Mouse (Mus musculus): ENCODE measurements around the gene Pacs1. TPM values are rescaled to one million over a fixed set of nuclear protein-coding genes. Genes with fewer than 3 reads are reported as not detected.

Pacs1 gene
- total and polyA plus RNA-seq, 2 experiments: 1.1 to 3.0 TPM

DNA sequence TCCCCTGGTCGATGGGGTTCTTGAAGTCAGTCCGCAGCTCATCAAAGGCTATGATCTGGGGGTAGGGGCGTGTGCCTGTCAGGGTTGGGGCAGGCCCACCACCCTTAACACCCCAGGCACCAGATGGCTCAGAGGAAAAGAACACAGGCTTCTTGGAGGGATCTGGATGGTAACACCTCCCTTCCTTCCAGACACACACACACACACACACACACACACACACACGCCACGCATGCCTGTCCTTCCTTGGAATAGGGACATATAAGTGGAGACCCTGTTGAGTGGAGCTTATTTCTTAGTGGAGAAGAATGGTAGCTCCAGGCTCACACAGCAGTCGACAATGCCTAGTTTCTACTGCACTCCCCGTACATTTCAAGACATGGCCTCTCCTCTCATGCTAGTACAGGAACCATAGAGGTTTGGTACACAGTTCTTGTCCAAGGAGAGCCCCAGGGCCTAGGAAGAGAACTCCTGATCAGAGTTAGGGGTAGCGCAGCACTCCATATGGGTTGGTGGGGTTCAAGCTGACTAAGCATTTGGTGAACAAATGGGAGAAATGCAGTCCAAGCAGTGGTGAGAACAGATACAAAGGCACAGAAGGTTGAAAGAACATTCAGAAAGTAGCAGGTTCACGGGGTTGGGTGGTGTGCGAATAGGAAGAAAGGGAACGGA, 178.0 kb downstream of the Pacs1 start:
- TF ChIP-seq CTCF (IDR thresholded peaks at IDR 0.05; ENCODE audit: low read depth, low read length): no peak
- TF ChIP-seq POLR2A (IDR thresholded peaks at IDR 0.05; ENCODE audit: extremely low read depth, insufficient read depth, low read length): no peak
- DNase-seq (ENCODE audit: extremely low read depth, low read depth, low spot score): no peak
- Histone ChIP-seq H3K9ac (ENCODE audit: low read depth, low read length) (no peak overlapping the region), H3K27me3 (ENCODE audit: control insufficient read depth, insufficient read depth, low read length) (no peaks in the 10 kb centered on the region), H3K79me2 (ENCODE audit: control insufficient read depth, insufficient read depth, low read length) (no peaks in the 10 kb centered on the region), H3K4me3 (ENCODE audit: insufficient read depth, low read depth, low read length) (no peak overlapping the region), H3K27ac (replicated peaks; ENCODE audit: insufficient read depth, low read depth, low read length) (no peak overlapping the region), H3K36me3 (ENCODE audit: control insufficient read depth, insufficient read depth, low read length) (no peaks in the 10 kb centered on the region), H3K4me1 (ENCODE audit: control insufficient read depth, insufficient read depth, low read length) (peaks cover 1% of the 10 kb centered on the region; the same call in 1 of the 2 replicates)
- 43% methylated on average over 11 of the region's 11 CpGs for WGBS

DNA sequence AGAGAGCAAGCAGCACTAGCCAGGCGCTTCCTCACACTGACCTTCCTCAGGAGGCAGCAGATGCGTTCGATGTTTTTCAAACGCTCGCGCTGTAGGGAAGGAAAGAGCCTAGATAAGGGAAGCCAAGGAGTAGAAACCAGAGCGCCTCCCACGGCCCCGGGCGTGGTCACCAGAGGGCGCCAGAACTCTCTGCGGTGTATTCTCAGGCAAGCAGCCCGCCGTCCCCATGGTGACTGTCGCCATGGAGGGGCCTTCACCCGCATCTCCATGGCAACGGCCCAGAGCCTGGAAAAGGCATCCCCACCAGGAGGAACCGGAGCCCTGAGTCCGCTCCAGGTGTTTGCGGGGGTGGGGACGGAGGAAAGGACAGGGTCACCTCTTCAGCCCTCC, 178.7 kb downstream of the Pacs1 start:
- TF ChIP-seq POLR2A (IDR thresholded peaks at IDR 0.05; ENCODE audit: extremely low read depth, insufficient read depth, low read length): no peak
- peak; percentile 86 for TF ChIP-seq CTCF (IDR thresholded peaks at IDR 0.05; ENCODE audit: low read depth, low read length)
- Histone ChIP-seq H3K79me2 (ENCODE audit: control insufficient read depth, insufficient read depth, low read length) (no peaks in the 10 kb centered on the region), H3K4me1 (ENCODE audit: control insufficient read depth, insufficient read depth, low read length) (peaks cover 2% of the 10 kb centered on the region; the same call in 1 of the 2 replicates), H3K27ac (replicated peaks; ENCODE audit: insufficient read depth, low read depth, low read length) (no peak overlapping the region), H3K9ac (ENCODE audit: low read depth, low read length) (no peak overlapping the region), H3K27me3 (ENCODE audit: control insufficient read depth, insufficient read depth, low read length) (no peaks in the 10 kb centered on the region), H3K4me3 (ENCODE audit: insufficient read depth, low read depth, low read length) (no peak overlapping the region), H3K36me3 (ENCODE audit: control insufficient read depth, insufficient read depth, low read length) (no peaks in the 10 kb centered on the region)
- 1% methylated on average over 21 of the region's 21 CpGs for WGBS
- DNase-seq (ENCODE audit: extremely low read depth, low read depth, low spot score): peak; percentile 44

GRCm38 (mm10) chr19:5093481-5094242, 179.3 kb downstream of the Pacs1 start:
- Histone ChIP-seq H3K27me3 (ENCODE audit: control insufficient read depth, insufficient read depth, low read length) (no peaks in the 10 kb centered on the region), H3K79me2 (ENCODE audit: control insufficient read depth, insufficient read depth, low read length) (no peaks in the 10 kb centered on the region), H3K27ac (replicated peaks; ENCODE audit: insufficient read depth, low read depth, low read length) (no peak overlapping the region), H3K4me1 (ENCODE audit: control insufficient read depth, insufficient read depth, low read length) (peaks cover 6% of the 10 kb centered on the region; the same call in 1 of the 2 replicates), H3K9ac (ENCODE audit: low read depth, low read length) (no peak overlapping the region), H3K4me3 (ENCODE audit: insufficient read depth, low read depth, low read length) (no peak overlapping the region), H3K36me3 (ENCODE audit: control insufficient read depth, insufficient read depth, low read length) (no peaks in the 10 kb centered on the region)
- 78% methylated on average over 12 of the region's 12 CpGs for WGBS
- DNase-seq (ENCODE audit: extremely low read depth, low read depth, low spot score): no peak
- TF ChIP-seq CTCF (IDR thresholded peaks at IDR 0.05; ENCODE audit: low read depth, low read length) (no peak), POLR2A (IDR thresholded peaks at IDR 0.05; ENCODE audit: extremely low read depth, insufficient read depth, low read length) (no peak)

DNA sequence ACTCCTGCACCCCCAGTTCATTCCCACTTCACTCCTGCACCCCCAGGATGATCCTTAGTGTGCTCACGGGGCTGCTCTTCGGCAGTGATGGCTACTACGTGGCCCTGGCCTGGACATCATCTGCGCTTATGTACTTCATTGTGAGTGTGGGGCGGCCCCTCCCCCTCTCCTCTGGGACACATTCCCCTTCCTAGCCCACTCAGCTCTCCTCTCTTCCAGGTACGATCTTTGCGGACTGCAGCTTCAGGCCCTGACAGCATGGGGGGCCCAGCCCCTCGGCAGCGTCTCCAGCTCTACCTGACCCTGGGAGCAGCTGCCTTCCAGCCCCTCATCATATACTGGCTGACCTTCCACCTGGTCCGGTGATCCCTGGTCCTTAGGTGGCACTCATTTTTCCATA, 180.8 kb downstream of the Pacs1 start:
- Histone ChIP-seq H3K36me3 (ENCODE audit: control insufficient read depth, insufficient read depth, low read length) (no peaks in the 10 kb centered on the region), H3K27me3 (ENCODE audit: control insufficient read depth, insufficient read depth, low read length) (no peaks in the 10 kb centered on the region), H3K9ac (ENCODE audit: low read depth, low read length) (no peak overlapping the region), H3K27ac (replicated peaks; ENCODE audit: insufficient read depth, low read depth, low read length) (no peak overlapping the region), H3K4me3 (ENCODE audit: insufficient read depth, low read depth, low read length) (no peak overlapping the region), H3K4me1 (ENCODE audit: control insufficient read depth, insufficient read depth, low read length) (peaks cover 8% of the 10 kb centered on the region), H3K79me2 (ENCODE audit: control insufficient read depth, insufficient read depth, low read length) (no peaks in the 10 kb centered on the region)
- no peak for TF ChIP-seq POLR2A (IDR thresholded peaks at IDR 0.05; ENCODE audit: extremely low read depth, insufficient read depth, low read length)
- TF ChIP-seq CTCF (IDR thresholded peaks at IDR 0.05; ENCODE audit: low read depth, low read length): no peak
- DNase-seq (ENCODE audit: extremely low read depth, low read depth, low spot score): no peak
- WGBS: 92% methylated on average over 10 of the region's 10 CpGs

DNA sequence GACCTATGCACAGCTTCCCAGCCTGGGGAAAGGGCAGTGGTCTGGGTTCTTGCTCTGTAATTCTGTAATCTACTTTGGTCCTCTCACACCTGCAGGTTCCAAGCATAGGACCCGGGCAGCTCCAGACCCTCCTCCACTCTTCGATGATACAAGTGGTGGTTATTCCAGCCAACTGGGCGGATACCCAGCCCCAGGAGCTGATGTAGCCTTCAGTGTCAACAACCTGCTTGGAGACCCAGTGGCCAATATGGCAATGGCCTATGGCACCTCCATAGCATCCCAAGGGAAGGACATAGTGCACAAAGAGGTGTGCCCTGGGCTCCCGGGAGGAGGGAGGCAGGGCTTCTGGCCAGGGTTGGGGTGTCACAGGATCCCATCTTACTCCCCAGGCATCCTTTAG, 183.6 kb downstream of the Pacs1 start:
- no peak for TF ChIP-seq POLR2A (IDR thresholded peaks at IDR 0.05; ENCODE audit: extremely low read depth, insufficient read depth, low read length)
- TF ChIP-seq CTCF (IDR thresholded peaks at IDR 0.05; ENCODE audit: low read depth, low read length): no peak

More for the DNA sequence above, 183.6 kb downstream of the Pacs1 start:
- Histone ChIP-seq H3K4me1 (ENCODE audit: control insufficient read depth, insufficient read depth, low read length) (peaks cover 11% of the 10 kb centered on the region), H3K9ac (ENCODE audit: low read depth, low read length) (peak overlapping the region; percentile 10; the same call in 1 of the 2 replicates), H3K36me3 (ENCODE audit: control insufficient read depth, insufficient read depth, low read length) (no peaks in the 10 kb centered on the region), H3K79me2 (ENCODE audit: control insufficient read depth, insufficient read depth, low read length) (no peaks in the 10 kb centered on the region), H3K27ac (replicated peaks; ENCODE audit: insufficient read depth, low read depth, low read length) (no peak overlapping the region), H3K27me3 (ENCODE audit: control insufficient read depth, insufficient read depth, low read length) (peaks cover 4% of the 10 kb centered on the region; the same call in 1 of the 2 replicates), H3K4me3 (ENCODE audit: insufficient read depth, low read depth, low read length) (peak overlapping the region; percentile 78; the same call in 1 of the 2 replicates)
- WGBS: 91% methylated on average over 4 of the region's 4 CpGs
- DNase-seq (ENCODE audit: extremely low read depth, low read depth, low spot score): no peak

Measured in liver, adult 2 months (tissue).